19 mouse cellular contexts compared by ENCODE assay signal in the genomic region with DNA sequence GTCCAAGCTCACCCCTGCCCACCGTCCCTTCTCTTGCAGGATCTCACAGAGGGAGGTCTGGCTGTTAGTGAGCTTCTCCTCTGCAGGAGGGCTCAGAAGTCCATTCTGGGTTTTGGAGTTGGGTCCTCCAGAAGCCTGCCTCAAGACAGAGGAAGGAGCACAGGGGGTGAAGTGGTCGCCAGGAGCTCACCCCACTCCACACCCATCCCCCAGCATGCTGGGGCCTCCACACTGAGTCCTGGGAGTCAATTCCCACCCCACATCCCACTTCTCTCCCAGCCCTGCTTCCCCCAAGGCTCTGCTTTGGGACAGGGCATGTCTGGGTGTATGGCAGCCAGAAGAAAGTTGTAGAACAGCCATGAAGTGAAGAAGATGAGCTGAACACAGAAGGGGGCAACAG.
A peak's percentile ranks its signal among the peaks of the same experiment; 100 is the strongest.
DNase-seq lines count a peak whose midpoint lies in the region; ATAC-seq lines count a peak whose summit lies in the region.
"Had no signal": no experiment of that assay in that cellular context is flagged by ENCODE, and none has a peak within 500 bp of the region (broad histone marks: within the 10 kb centered on the region; RNA-seq: fewer than 3 reads in every experiment).

No protein-coding gene starts in this region.

- H3K36me3 ChIP-seq in heart, embryonic 12.5 days, result no peaks in the 10 kb centered on the region
- no peaks in the 10 kb centered on the region for H3K36me3 ChIP-seq in heart, embryonic 10.5 days
- H3K36me3 ChIP-seq: G1E had no signal

- H3K9me3 ChIP-seq in heart, embryonic 12.5 days (replicated peaks), result no peaks in the 10 kb centered on the region
- H3K9me3 ChIP-seq in heart, embryonic 10.5 days, result no peaks in the 10 kb centered on the region
- H3K9me3 ChIP-seq: G1E had no signal

- 0 out of 2 replicates have a peak, but pooled peaks cover 4% of the 10 kb centered on the region for H3K27me3 ChIP-seq in heart, embryonic 12.5 days (replicated peaks)
- 0 out of 2 replicates have a peak, but pooled peaks cover 8% of the 10 kb centered on the region for H3K27me3 ChIP-seq in heart, embryonic 10.5 days (ENCODE audit: insufficient read depth, poor library complexity, severe bottlenecking)
- H3K27me3 ChIP-seq: CH12.LX, Patski had no signal

- peak; percentile 86 for DNase-seq in heart, adult 11 months
- peak; percentile 69 for DNase-seq in heart, embryonic 10.5 days (ENCODE audit: low spot score)
- no peak for DNase-seq in heart, postnatal 36 days
- DNase-seq: adrenal gland, adult 2 months; adrenal gland, adult 8-10 months; adrenal gland, postnatal 10 days; adrenal gland, postnatal 14 days; adrenal gland, postnatal 25 days; adrenal gland, postnatal 36 days; B cell, adult 2 months; cerebellum, adult 11 months; cerebellum, adult 11-12 months; cerebellum, adult 18-20 months had no signal

- intact Hi-C loops in heart, postnatal 36 days (cut with DNase I), result no loop called here

- H3K4me2 ChIP-seq in heart, embryonic 12.5 days, result no peak overlapping the region

- H3K27ac ChIP-seq in heart, embryonic 12.5 days (ENCODE audit: poor library complexity, severe bottlenecking), result no peak overlapping the region
- no peak overlapping the region for H3K27ac ChIP-seq in heart, embryonic 10.5 days

- H3K4me1 ChIP-seq in heart, embryonic 12.5 days (replicated peaks), result no peaks in the 10 kb centered on the region
- H3K4me1 ChIP-seq in heart, embryonic 10.5 days, result no peaks in the 10 kb centered on the region

- H3K4me3 ChIP-seq in heart, embryonic 12.5 days, result no peak overlapping the region
- H3K4me3 ChIP-seq in heart, embryonic 10.5 days, result no peak overlapping the region

- WGBS in heart, embryonic 12.5 days, result 32% methylated on average over 2 of the region's 2 CpGs
- 51% methylated on average over 2 of the region's 2 CpGs for WGBS in heart, embryonic 10.5 days

- ATAC-seq in heart, embryonic 12.5 days (ENCODE audit: insufficient number of reproducible peaks, low FRiP score), result no peak
- ATAC-seq: activated CD4-positive, CD25-positive, alpha-beta regulatory T cell, adult 4 months; CD4-positive, CD25-positive, alpha-beta regulatory T cell, adult 4 months; Patski had no signal

- H3K9ac ChIP-seq in heart, embryonic 12.5 days, result no peak overlapping the region

Comparison
In these comparisons a context has a peak if more than half of its experiments do, and no peak if none do; other contexts are left out.
1. DNase-seq: peak in heart, adult 11 months (single experiment) and heart, embryonic 10.5 days (single experiment); none in heart, postnatal 36 days (0 of 2).